Mouse (Mus musculus) ovary, adult 10 weeks (tissue): ENCODE data around the gene Rpf2. TPM values are rescaled to one million over a fixed set of nuclear protein-coding genes. Genes with fewer than 3 reads are reported as not detected.

Experiments
- polyA plus RNA-seq: library from polyadenylated mRNA; stranded (reverse); fragments of 350-450 nt; fragmentation: Illumina TruSeq; extraction: RNeasy Lipid Tissue Mini Kit (QIAGEN cat#74804); gene quantifications from one replicate; pipeline ENCODE4 v1.2.3, GENCODE M21; 2014

Gene Rpf2
- 142 TPM for polyA plus RNA-seq

GRCm38 (mm10) chr10:40246374-40247165 lies at the start of gene Rpf2:
TSS of gene Rpf2 (minus strand) at chr10:40247036.

GRCm38 (mm10) chr10:40257414-40258255 lies 10.8 kb upstream of the Rpf2 start, which contains the start of gene Gtf3c6:
TSS of gene Gtf3c6 (minus strand) at chr10:40258108.

Other genes starting within 250 kb of the Rpf2 start
- gene Mfsd4b1, start 221.8 kb downstream of the Rpf2 start, polyA plus RNA-seq, result 0.23 TPM
- gene Slc16a10, start 104.8 kb downstream of the Rpf2 start, polyA plus RNA-seq, result 8.9 TPM
- 149 TPM for gene Gtf3c6, start 11.1 kb upstream of the Rpf2 start, polyA plus RNA-seq
- gene Amd1, start 55.1 kb upstream of the Rpf2 start, polyA plus RNA-seq, result 252 TPM
- 63.5 TPM for gene Cdk19, start 92.5 kb upstream of the Rpf2 start, polyA plus RNA-seq